In the genomic region with DNA sequence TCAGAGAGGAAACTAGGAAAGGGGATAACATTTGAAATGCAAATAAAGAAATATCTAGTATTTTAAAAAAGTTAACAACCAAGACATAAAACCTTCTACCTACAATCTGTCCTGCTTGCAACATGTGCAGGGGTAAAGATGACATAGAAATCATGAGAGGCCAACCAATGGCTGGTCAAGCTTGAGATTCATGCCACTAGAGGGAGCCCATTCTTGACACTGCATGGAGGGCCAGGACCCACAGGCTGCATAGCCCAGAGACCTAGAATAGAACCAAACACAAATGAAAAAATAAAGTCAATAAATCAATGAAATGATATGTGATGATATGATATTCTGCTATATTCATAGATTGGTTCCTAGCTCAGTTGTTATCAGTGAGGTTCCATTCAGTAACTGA, we compare ENCODE assay signal across 9 mouse cellular contexts.
A peak's percentile ranks its signal among the peaks of the same experiment; 100 is the strongest.
DNase-seq lines count a peak whose midpoint lies in the region; ATAC-seq and TF ChIP-seq lines count a peak whose summit lies in the region.
"Had no signal": no experiment of that assay in that cellular context is flagged by ENCODE, and none has a peak within 500 bp of the region (broad histone marks: within the 10 kb centered on the region; RNA-seq: fewer than 3 reads in every experiment).

No protein-coding gene starts in this region.

- 0 out of 2 replicates have a peak, but pooled peaks have one; percentile 21 for TF ChIP-seq CTCF in lung, adult 2 months (IDR thresholded peaks at IDR 0.05; ENCODE audit: insufficient read depth, low read length)

- no peaks in the 10 kb centered on the region for H3K4me1 ChIP-seq in lung, adult 2 months (ENCODE audit: control insufficient read depth, insufficient read depth, low read length)
- H3K4me1 ChIP-seq: embryonic facial prominence, embryonic 15.5 days had no signal

- ATAC-seq in megakaryocyte-erythroid progenitor cell, adult 5-6 weeks (replicated peaks; ENCODE audit: low FRiP score, low TSS enrichment, poor library complexity, severe bottlenecking) = peak; percentile 63

- TF ChIP-seq POLR2A in lung, adult 2 months (IDR thresholded peaks at IDR 0.05; ENCODE audit: borderline replicate concordance, extremely low read depth, low read depth, low read length) = no peak

- peak; percentile 47 for DNase-seq in adrenal gland, postnatal 10 days
- DNase-seq in adrenal gland, postnatal 4 days (ENCODE audit: low spot score in 2 of 2) = no peak
- no peak for DNase-seq in lung, adult 2 months
- no peak for DNase-seq in lung, postnatal 4 days
- DNase-seq in cerebellum, postnatal 36 days = peak; percentile 13 to 16
- no peak for DNase-seq in gastrocnemius, postnatal 4 days (ENCODE audit: low spot score in 2 of 2)
- no peak for DNase-seq in frontal cortex, postnatal 10 days (ENCODE audit: low spot score in 2 of 2)

- no peak overlapping the region for H3K4me3 ChIP-seq in lung, adult 2 months (replicated peaks; ENCODE audit: extremely low read depth, low read depth, low read length)
- H3K4me3 ChIP-seq: embryonic facial prominence, embryonic 15.5 days had no signal

Comparison
In these comparisons a context has a peak if more than half of its experiments do, and no peak if none do; other contexts are left out.
1. DNase-seq: peak in adrenal gland, postnatal 10 days (single experiment) and cerebellum, postnatal 36 days (2 of 2); none in adrenal gland, postnatal 4 days (0 of 2), lung, adult 2 months (single experiment), lung, postnatal 4 days (0 of 2), gastrocnemius, postnatal 4 days (0 of 2) and frontal cortex, postnatal 10 days (0 of 2).